Mouse (Mus musculus): ENCODE results near the gene Ralbp1.

The Ralbp1 gene

DNA sequence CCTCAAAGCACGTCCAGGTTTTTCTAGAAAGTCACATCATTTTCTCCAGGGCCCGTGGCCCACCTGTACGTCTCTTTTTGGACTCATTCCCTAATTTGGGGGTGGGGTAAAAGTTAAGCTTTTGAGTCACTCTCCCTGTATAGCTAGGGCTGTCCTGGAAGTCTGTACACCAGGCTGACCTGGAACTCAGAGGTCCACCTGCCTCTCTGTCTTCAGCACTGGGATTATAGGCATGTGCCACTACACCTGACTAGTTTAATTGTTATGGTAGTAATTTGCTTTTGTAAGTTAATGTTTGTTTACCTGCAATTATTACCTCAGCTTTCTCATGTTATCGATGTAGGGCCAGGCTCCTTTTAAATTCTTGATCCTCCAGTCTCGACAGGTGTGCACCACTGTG is 63.2 kb downstream of the Ralbp1 start:
- in situ Hi-C loops (cut with MboI; ENCODE audit: unreplicated experiment in 2 of 2), result no loop called here

DNA sequence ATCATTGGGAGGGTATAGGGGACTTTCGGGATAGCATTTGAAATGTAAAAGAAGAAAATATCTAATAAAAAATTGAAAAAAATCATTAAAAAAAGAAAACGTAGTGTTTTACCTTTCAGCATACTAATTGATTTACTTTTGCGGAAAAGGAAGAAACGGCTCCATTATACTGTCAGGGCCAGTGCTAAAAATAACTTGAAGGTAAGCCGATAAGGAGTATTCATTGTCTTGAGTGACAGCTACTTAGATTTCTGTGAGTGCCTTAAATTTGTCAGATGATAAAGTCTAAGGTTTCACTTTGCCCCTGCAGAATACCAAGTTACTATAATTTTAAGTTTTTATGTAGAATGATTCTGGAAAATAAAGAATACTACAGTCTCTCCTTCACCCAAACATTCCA is 65.4 kb downstream of the Ralbp1 start:
- in situ Hi-C loops (cut with MboI; ENCODE audit: unreplicated experiment in 2 of 2), result no loop called here

DNA sequence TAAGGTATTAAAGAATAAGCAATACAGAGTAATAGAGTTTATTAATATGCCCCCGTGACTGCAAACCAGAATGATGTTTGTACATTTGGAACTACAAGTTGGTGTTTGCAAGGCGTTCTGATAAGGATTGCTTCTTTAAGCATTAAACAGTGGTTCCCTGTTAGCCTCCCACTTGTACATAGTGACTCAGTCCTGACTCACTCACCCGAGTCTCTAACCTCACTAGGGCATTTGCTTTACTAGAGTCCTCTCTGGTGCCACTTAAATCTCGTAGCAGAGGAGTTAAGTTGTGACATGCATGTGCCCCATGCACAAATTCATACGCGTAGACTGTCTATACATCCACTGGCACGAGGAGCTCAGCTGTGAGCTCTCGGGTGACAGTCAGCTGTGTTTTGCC is 71.8 kb downstream of the Ralbp1 start:
- in situ Hi-C loops (cut with MboI; ENCODE audit: unreplicated experiment in 2 of 2), result no loop called here

DNA sequence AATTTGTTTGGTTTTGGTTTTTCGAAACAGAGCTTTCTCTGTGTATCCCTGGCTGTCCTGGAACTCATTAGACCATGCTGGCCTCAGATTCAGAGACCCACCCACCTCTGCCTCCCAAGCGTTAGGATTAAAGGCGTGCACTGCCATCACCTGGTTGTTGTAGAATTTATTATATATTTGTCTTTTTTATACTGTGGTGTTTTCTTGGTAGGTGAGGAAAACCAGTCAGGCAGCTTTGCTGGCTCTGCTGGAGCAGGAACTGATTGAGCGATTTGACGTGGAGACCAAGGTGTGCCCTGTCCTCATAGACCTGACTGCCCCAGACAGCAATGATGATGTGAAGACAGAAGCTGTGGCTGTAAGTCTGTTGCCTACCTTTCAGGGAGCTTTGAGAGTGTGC is 74.6 kb downstream of the Ralbp1 start:
- in situ Hi-C loops (cut with MboI; ENCODE audit: unreplicated experiment in 2 of 2), result no loop called here

DNA sequence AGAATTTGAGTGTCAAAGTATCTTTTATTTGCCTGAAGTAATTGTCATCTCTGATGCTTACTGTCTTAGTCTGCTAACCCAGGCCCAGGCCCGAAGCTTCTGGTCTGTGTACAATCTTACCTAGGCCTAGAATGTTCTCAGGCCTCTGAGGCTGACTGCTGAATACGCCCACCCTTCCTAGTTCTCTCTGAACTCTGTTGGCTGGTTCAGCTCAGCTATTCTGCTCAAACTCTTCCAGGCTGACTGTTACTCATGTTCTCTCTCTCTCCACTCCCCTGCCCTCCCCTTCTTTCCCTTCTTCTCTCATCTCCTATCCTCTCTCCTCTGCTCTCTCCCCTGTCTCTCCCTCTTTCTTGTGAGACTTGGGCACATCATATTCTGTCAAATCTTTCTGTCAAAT is 79.2 kb downstream of the Ralbp1 start:
- in situ Hi-C loops (cut with MboI; ENCODE audit: unreplicated experiment in 2 of 2), result no loop called here

DNA sequence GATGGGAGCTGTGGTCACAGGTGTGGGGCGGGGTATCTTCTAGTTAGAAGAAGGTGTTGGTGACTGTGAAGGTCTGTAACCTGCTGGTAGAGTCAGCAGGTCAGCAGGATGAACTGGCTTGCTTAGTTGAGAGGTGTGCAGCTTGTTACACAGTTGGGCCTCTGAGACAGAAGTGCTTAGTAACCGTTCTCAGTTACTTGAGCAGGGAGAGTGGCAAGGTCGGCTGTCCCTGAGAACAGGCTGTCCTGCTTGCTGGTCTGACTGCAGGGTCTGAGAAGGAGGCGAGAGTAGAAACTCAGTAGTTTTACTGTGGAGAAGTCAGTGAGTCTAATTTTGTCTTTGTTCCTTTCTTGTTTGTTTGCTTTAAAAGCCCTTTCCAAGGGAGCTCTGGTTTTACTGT is 79.6 kb downstream of the Ralbp1 start:
- in situ Hi-C loops (cut with MboI; ENCODE audit: unreplicated experiment in 2 of 2), result no loop called here

DNA sequence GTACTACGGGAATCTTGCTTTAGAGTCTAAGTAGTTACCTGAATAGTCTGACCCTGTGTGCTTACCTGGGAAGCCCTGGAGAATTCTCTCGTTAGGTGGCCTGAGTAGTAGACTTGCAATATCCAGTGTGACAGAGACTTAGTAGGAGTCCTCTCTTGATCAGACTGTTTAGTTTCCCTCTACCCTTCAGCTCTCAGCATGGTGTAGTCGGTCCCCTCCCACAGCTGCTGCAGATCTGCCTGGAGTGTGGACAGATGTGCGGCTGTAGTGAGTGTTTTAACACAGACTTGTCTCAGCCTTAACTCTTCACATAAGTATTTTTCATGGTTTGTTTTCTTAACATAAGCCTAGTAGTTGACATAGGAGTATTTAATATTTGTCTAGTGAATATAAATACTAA is 83.6 kb downstream of the Ralbp1 start:
- in situ Hi-C loops (cut with MboI; ENCODE audit: unreplicated experiment in 2 of 2), result no loop called here

DNA sequence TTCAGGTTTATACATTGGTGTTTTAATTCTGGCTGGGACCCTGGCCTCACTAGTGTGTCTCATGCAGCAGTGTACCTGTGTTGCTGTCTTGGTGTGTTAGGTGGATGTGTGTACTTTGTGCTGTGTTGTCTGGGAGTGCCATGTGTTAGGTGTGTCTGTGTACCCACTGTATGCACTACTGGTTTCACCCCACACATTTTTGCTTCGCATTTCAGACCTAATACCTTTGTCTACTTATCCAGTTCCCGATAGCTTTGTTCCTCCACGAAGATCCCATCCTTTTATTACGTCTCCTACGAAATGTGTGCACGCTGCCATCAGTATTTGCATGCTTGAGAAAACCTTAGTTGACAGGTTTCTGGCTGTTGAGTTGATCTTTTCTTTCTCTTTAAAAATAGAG is 85.1 kb downstream of the Ralbp1 start:
- in situ Hi-C loops (cut with MboI; ENCODE audit: unreplicated experiment in 2 of 2), result no loop called here

DNA sequence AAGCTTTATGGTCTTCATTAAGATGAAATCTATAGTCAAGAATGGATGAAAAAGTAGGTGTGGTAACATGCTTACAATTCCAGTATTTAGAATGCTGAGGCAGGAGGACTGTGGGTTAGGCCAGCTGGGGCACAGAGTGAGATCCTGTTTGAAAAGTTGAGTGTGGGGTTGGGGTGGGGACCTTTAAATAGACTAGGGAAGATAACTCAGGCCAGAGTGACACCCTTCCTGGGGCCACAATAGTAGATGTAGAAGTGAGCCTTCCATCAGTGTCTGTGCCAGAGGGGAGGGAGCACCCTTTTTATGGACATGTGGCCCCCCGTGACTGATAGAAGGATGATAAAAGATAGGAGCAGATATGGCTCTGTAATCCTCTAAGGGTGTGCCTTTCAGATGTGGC is 86.2 kb downstream of the Ralbp1 start:
- in situ Hi-C loops (cut with MboI; ENCODE audit: unreplicated experiment in 2 of 2), result loop anchor here (25.0 kb wide), 1 partner anchor 187 kb away; the partner anchor contains the start of gene Vapa (in 2 of the 2)

DNA sequence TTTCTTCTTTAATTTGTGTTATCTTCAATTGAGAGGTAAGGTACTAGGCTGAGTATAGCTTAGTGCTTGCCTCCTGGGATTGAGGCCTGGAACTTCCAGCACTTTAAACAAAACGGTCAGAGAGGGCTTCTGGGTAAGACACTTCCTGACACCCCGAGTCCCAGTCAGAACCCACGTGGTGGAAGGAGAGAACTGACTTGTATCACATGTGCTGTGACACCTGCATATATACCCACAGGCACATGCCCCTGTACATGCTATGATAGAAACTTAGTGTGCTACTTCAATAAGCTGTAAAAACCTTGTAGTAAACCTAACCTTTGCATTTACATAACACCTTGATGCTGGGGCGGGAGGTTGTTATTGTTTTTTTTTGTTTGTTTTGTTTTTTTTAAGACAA is 87.2 kb downstream of the Ralbp1 start:
- in situ Hi-C loops (cut with MboI; ENCODE audit: unreplicated experiment in 2 of 2), result loop anchor here (25.0 kb wide), 1 partner anchor 186 kb away; the partner anchor contains the start of gene Vapa (in 2 of the 2)

All from v-Abl transformed pro-B cells (cell line).